Mouse (Mus musculus) neural tube, embryonic 11.5 days (tissue): ENCODE measurements at regions not wholly inside any gene's neighbourhood (a gene's known extent, or its start where the extent isn't known, plus 50 kb on each side); places are given as distances from the start of the nearest gene placed in this dataset.

Experiments
- ATAC-seq: fragments of 200-750 bp; cut with Nextera tagmentation; 2 replicates; pipeline ENCODE4 v1.8.0; 2017; ENCODE audit warnings: moderate number of reproducible peaks, mild to moderate bottlenecking, moderate TSS enrichment, moderate library complexity; ENCODE audit not compliant: insufficient read depth, low FRiP score, low TSS enrichment
- DNase-seq: peaks from one replicate; pipeline ENCODE4 v3.0.0-alpha.2; 2015; ENCODE audit warnings: low spot score
- H3K27ac ChIP-seq: fragments of 300-500 bp; sonication (generic); 2 replicates; pipeline ENCODE4 v1.5.1; 2014; ENCODE audit warnings: low read depth, mild to moderate bottlenecking, low read length
- H3K27me3 ChIP-seq: fragments of 300-500 bp; sonication (generic); 2 replicates; pipeline ENCODE4 v1.6.1; 2014; ENCODE audit warnings: mild to moderate bottlenecking, low read length, mixed read lengths; ENCODE audit not compliant: control insufficient read depth, insufficient read depth
- H3K36me3 ChIP-seq: fragments of 300-500 bp; sonication (generic); 2 replicates; pipeline ENCODE4 v1.6.1; 2014; ENCODE audit warnings: mild to moderate bottlenecking, low read length, moderate library complexity, mixed read lengths; ENCODE audit not compliant: control insufficient read depth, insufficient read depth
- H3K4me1 ChIP-seq: fragments of 300-500 bp; sonication (generic); 2 replicates; pipeline ENCODE4 v1.6.1; 2014; ENCODE audit warnings: low read length, mixed read lengths; ENCODE audit not compliant: control insufficient read depth, insufficient read depth
- H3K4me2 ChIP-seq: fragments of 300-500 bp; sonication (generic); 2 replicates; pipeline ENCODE4 v1.6.1; 2014; ENCODE audit warnings: low read depth, mild to moderate bottlenecking, moderate library complexity
- H3K4me3 ChIP-seq: fragments of 300-500 bp; sonication (generic); 2 replicates; pipeline ENCODE4 v1.5.1; 2014; ENCODE audit warnings: low read depth, low read length
- H3K9ac ChIP-seq: fragments of 300-500 bp; sonication (generic); 2 replicates; pipeline ENCODE4 v1.6.1; 2014; ENCODE audit warnings: mild to moderate bottlenecking, low read length
- H3K9me3 ChIP-seq: fragments of 300-500 bp; sonication (generic); 2 replicates; pipeline ENCODE4 v1.6.1; 2016; ENCODE audit warnings: low read length; ENCODE audit not compliant: control insufficient read depth
- WGBS: fragments of 180-500 bp; shearing (Covaris S2); extraction: QIAGEN DNeasy Blood & Tissue Kit; methylation state at CpG from one replicate; pipeline ENCODE4 v1.1.7; 2014; 5-methylcytosine and 5-hydroxymethylcytosine counted together

- Histone ChIP-seq H3K9me3 (no peaks in the 10 kb centered on the region), H3K27ac (no peak overlapping the region), H3K27me3 (no peaks in the 10 kb centered on the region), H3K36me3 (no peaks in the 10 kb centered on the region), H3K4me1 (no peaks in the 10 kb centered on the region), H3K9ac (no peak overlapping the region), H3K4me3 (no peak overlapping the region), H3K4me2 (no peak overlapping the region)
- DNase-seq (no peak), ATAC-seq (no peak)
- 67% methylated on average over 13 of the region's 13 CpGs for WGBS
These were observed 144.8 kb downstream of the Cxcl12 start for GRCm38 (mm10) chr6:117312891-117313781.

GRCm38 (mm10) chr6:117313944-117314566 lies 145.7 kb downstream of the Cxcl12 start:
- ATAC-seq: no peak
- WGBS: 58% methylated on average over 6 of the region's 6 CpGs
- Histone ChIP-seq H3K9me3 (no peaks in the 10 kb centered on the region), H3K4me2 (no peak overlapping the region), H3K9ac (no peak overlapping the region), H3K4me1 (no peaks in the 10 kb centered on the region), H3K27ac (no peak overlapping the region), H3K27me3 (no peaks in the 10 kb centered on the region), H3K4me3 (no peak overlapping the region), H3K36me3 (no peaks in the 10 kb centered on the region)
- no peak for DNase-seq

GRCm38 (mm10) chr6:117323301-117323700 lies 155.0 kb downstream of the Cxcl12 start:
- no peak overlapping the region for H3K4me3 ChIP-seq
- DNase-seq (no peak), ATAC-seq (no peak)
- no peak overlapping the region for H3K4me2 ChIP-seq
- no peak overlapping the region for H3K27ac ChIP-seq
- no peaks in the 10 kb centered on the region for H3K9me3 ChIP-seq
- no peaks in the 10 kb centered on the region for H3K36me3 ChIP-seq
- peaks cover 5% of the 10 kb centered on the region; the same call in 1 of the 2 replicates for H3K4me1 ChIP-seq
- no peak overlapping the region for H3K9ac ChIP-seq
- no peaks in the 10 kb centered on the region for H3K27me3 ChIP-seq

- no peak overlapping the region for H3K4me3 ChIP-seq
- no peak overlapping the region for H3K9ac ChIP-seq
- DNase-seq: no peak
- ATAC-seq: no peak
- H3K36me3 ChIP-seq: no peaks in the 10 kb centered on the region
- no peak overlapping the region for H3K4me2 ChIP-seq
- no peaks in the 10 kb centered on the region for H3K9me3 ChIP-seq
- no peak overlapping the region for H3K27ac ChIP-seq
- no peaks in the 10 kb centered on the region for H3K27me3 ChIP-seq
- H3K4me1 ChIP-seq: peaks cover 5% of the 10 kb centered on the region; the same call in 1 of the 2 replicates
- 70% methylated on average over 3 of the region's 3 CpGs for WGBS
These were observed 155.5 kb downstream of the Cxcl12 start for GRCm38 (mm10) chr6:117323850-117324249.

- Histone ChIP-seq H3K27ac (no peak overlapping the region), H3K4me3 (no peak overlapping the region), H3K27me3 (no peaks in the 10 kb centered on the region), H3K9ac (no peak overlapping the region), H3K4me1 (peaks cover 5% of the 10 kb centered on the region; the same call in 1 of the 2 replicates), H3K36me3 (no peaks in the 10 kb centered on the region), H3K9me3 (no peaks in the 10 kb centered on the region), H3K4me2 (no peak overlapping the region)
- DNase-seq (peak; percentile 49), ATAC-seq (no peak)
- WGBS: 50% methylated on average over 18 of the region's 18 CpGs
These were observed 158.8 kb downstream of the Cxcl12 start for GRCm38 (mm10) chr6:117326835-117327775.

- DNase-seq (no peak), ATAC-seq (no peak)
- Histone ChIP-seq H3K4me3 (no peak overlapping the region), H3K9me3 (no peaks in the 10 kb centered on the region), H3K27ac (no peak overlapping the region), H3K27me3 (no peaks in the 10 kb centered on the region), H3K4me1 (peaks cover 5% of the 10 kb centered on the region; the same call in 1 of the 2 replicates), H3K9ac (no peak overlapping the region; the same call in 1 of the 2 replicates), H3K4me2 (no peak overlapping the region), H3K36me3 (no peaks in the 10 kb centered on the region)
- WGBS: 74% methylated on average over 8 of the region's 8 CpGs
These were observed 161.0 kb downstream of the Cxcl12 start for GRCm38 (mm10) chr6:117329164-117329939.

GRCm38 (mm10) chr6:117330198-117330597 lies 161.9 kb downstream of the Cxcl12 start:
- Histone ChIP-seq H3K9me3 (no peaks in the 10 kb centered on the region), H3K4me1 (peaks cover 5% of the 10 kb centered on the region; the same call in 1 of the 2 replicates), H3K9ac (no peak overlapping the region), H3K4me2 (no peak overlapping the region), H3K4me3 (no peak overlapping the region), H3K27me3 (no peaks in the 10 kb centered on the region), H3K36me3 (no peaks in the 10 kb centered on the region), H3K27ac (no peak overlapping the region)
- DNase-seq: no peak
- no peak for ATAC-seq
- 88% methylated on average over 6 of the region's 6 CpGs for WGBS
